Mouse (Mus musculus) liver, embryonic 14.5 days (tissue): ENCODE measurements around the gene Jsrp1.

Experiments used
- CTCF ChIP-seq: IDR thresholded peaks from 2 replicates; pipeline ENCODE4 v1.5.1; 2016; ENCODE audit warnings: antibody characterized with exemption, low read depth, control low read depth
- EP300 ChIP-seq: IDR thresholded peaks from 2 replicates; pipeline ENCODE4 v1.6.1; 2016; ENCODE audit warnings: antibody characterized with exemption, low read depth

GRCm38 (mm10) chr10:80842334-80842733, 29.0 kb upstream of the Jsrp1 start:
- TF ChIP-seq EP300, result no peak
- TF ChIP-seq CTCF, result no peak
